Mouse (Mus musculus) embryo, embryonic 10 days (tissue): ENCODE results near the gene Zmiz1.

Experiments
- DNase-seq: peaks from one replicate; pipeline ENCODE4 v3.0.0-alpha.2; 2015; ENCODE audit warnings: low spot score

Gene Zmiz1

GRCm38 (mm10) chr14:25591426-25591825, 132.4 kb downstream of the Zmiz1 start:
- DNase-seq: no peak

- DNase-seq: no peak
Measured at GRCm38 (mm10) chr14:25592522-25592921, 133.5 kb downstream of the Zmiz1 start.

- DNase-seq: no peak
Measured at GRCm38 (mm10) chr14:25593876-25594275, 134.9 kb downstream of the Zmiz1 start.

GRCm38 (mm10) chr14:25594611-25595010, 135.6 kb downstream of the Zmiz1 start:
- DNase-seq: no peak

GRCm38 (mm10) chr14:25598960-25599359, 140.0 kb downstream of the Zmiz1 start:
- no peak for DNase-seq

- DNase-seq: no peak
Measured at GRCm38 (mm10) chr14:25599934-25600333, 140.9 kb downstream of the Zmiz1 start.

GRCm38 (mm10) chr14:25600358-25600757, 141.4 kb downstream of the Zmiz1 start:
- DNase-seq: no peak

- no peak for DNase-seq
Measured at GRCm38 (mm10) chr14:25600951-25601350, 142.0 kb downstream of the Zmiz1 start.

GRCm38 (mm10) chr14:25602018-25602417, 143.0 kb downstream of the Zmiz1 start:
- DNase-seq: no peak

GRCm38 (mm10) chr14:25604395-25605142, 145.6 kb downstream of the Zmiz1 start:
- no peak for DNase-seq

- peak; percentile 87 for DNase-seq
Measured at GRCm38 (mm10) chr14:25606372-25607140, 147.6 kb downstream of the Zmiz1 start.

- peak; percentile 80 for DNase-seq
Measured at GRCm38 (mm10) chr14:25607141-25607967, 148.4 kb downstream of the Zmiz1 start.

- DNase-seq: peak; percentile 74
Measured at GRCm38 (mm10) chr14:25607968-25608491, 149.0 kb downstream of the Zmiz1 start.

GRCm38 (mm10) chr14:25608618-25609017, 149.6 kb downstream of the Zmiz1 start:
- no peak for DNase-seq

- no peak for DNase-seq
Measured at GRCm38 (mm10) chr14:25609355-25609754, 150.4 kb downstream of the Zmiz1 start.

GRCm38 (mm10) chr14:25610396-25611158, 151.6 kb downstream of the Zmiz1 start:
- DNase-seq: no peak

- no peak for DNase-seq
Measured at GRCm38 (mm10) chr14:25611159-25611697, 152.2 kb downstream of the Zmiz1 start.

- DNase-seq: no peak
Measured at GRCm38 (mm10) chr14:25611815-25612698, 153.1 kb downstream of the Zmiz1 start.

- DNase-seq: no peak
Measured at GRCm38 (mm10) chr14:25613942-25614575, 155.1 kb downstream of the Zmiz1 start.

- DNase-seq: no peak
Measured at GRCm38 (mm10) chr14:25614684-25615083, 155.7 kb downstream of the Zmiz1 start.
